Mouse (Mus musculus) CH12.LX (cell line): ENCODE measurements around the gene Abi1. TPM values are rescaled to one million over a fixed set of nuclear protein-coding genes. Genes with fewer than 3 reads are reported as not detected.

Source experiments
- DNase-seq: peaks from one replicate; pipeline ENCODE4 v3.0.0-alpha.2; 2013; ENCODE audit errors: extremely low read depth
- H3K27ac ChIP-seq: 2 replicates; pipeline ENCODE4 v1.5.1; 2012; ENCODE audit warnings: low read depth, mild to moderate bottlenecking, control low read depth, moderate library complexity; ENCODE audit not compliant: insufficient read depth
- H3K27me3 ChIP-seq: replicated peaks from 2 replicates; pipeline ENCODE3; 2012; ENCODE audit warnings: inconsistent platforms
- H3K36me3 ChIP-seq, 2 experiments: replicated peaks in 1 of 2; 2 replicates each; pipeline versions ENCODE3 to v1.6.1; 2012; ENCODE audit warnings: inconsistent platforms in 1 of 2, low read length in 1 of 2, mild to moderate bottlenecking in 1 of 2, mixed read lengths in 1 of 2, moderate library complexity in 1 of 2; ENCODE audit not compliant: control insufficient read depth in 1 of 2, insufficient read depth in 1 of 2
- H3K4me1 ChIP-seq, 2 experiments: 2 replicates each; pipeline ENCODE4 v1.6.1; 2012; ENCODE audit warnings: inconsistent platforms in 1 of 2, moderate library complexity in 1 of 2; ENCODE audit not compliant: insufficient read depth in 2 of 2, control insufficient read depth in 1 of 2
- H3K4me2 ChIP-seq: 2 replicates; pipeline ENCODE4 v1.6.1; 2012; ENCODE audit warnings: low read depth, mild to moderate bottlenecking, control low read depth; ENCODE audit not compliant: poor library complexity, insufficient read depth, severe bottlenecking
- H3K4me3 ChIP-seq, 3 experiments: fragments of 150-350 bp in 1 of 3; sonication (generic) in 1 of 3; replicated peaks in 1 of 3; 2 replicates each; pipeline versions ENCODE3 to v1.5.1; 2011 to 2012; ENCODE audit warnings: low read depth in 2 of 3, low read length in 2 of 3, mild to moderate bottlenecking in 2 of 3, moderate library complexity in 2 of 3, control low read depth in 1 of 3, improper control_type of control experiment in 1 of 3, inconsistent platforms in 1 of 3, mixed read lengths in 1 of 3; ENCODE audit not compliant: poor library complexity in 1 of 3
- H3K79me2 ChIP-seq: replicated peaks from 2 replicates; pipeline ENCODE4 v1.6.1; 2012; ENCODE audit warnings: mild to moderate bottlenecking, moderate library complexity; ENCODE audit not compliant: control insufficient read depth, poor library complexity, insufficient read depth, severe bottlenecking; ENCODE audit errors: extremely low read depth
- H3K9ac ChIP-seq: 2 replicates; pipeline ENCODE4 v1.6.1; 2012; ENCODE audit warnings: low read depth, mild to moderate bottlenecking, control low read depth, moderate library complexity; ENCODE audit not compliant: insufficient read depth
- H3K9me3 ChIP-seq: replicated peaks from 2 replicates; pipeline ENCODE3; 2012; ENCODE audit warnings: low read length, inconsistent platforms, mixed read lengths
- CHD1 ChIP-seq: IDR thresholded peaks from 2 replicates; pipeline ENCODE4 v1.6.1; 2012; ENCODE audit warnings: low read depth, low read length, improper control_type of control experiment, inconsistent platforms
- CHD2 ChIP-seq: IDR thresholded peaks from 2 replicates; pipeline ENCODE4 v1.6.1; 2011; ENCODE audit warnings: low read length, improper control_type of control experiment
- JUN ChIP-seq: IDR thresholded peaks from 2 replicates; pipeline ENCODE4 v1.6.1; 2011; ENCODE audit warnings: low read depth, mild to moderate bottlenecking, low read length, improper control_type of control experiment, moderate library complexity; ENCODE audit not compliant: insufficient read depth
- MAX ChIP-seq: IDR thresholded peaks from 2 replicates; pipeline ENCODE4 v1.6.1; 2011; ENCODE audit warnings: low read length, improper control_type of control experiment
- MAZ ChIP-seq: IDR thresholded peaks from 2 replicates; pipeline ENCODE4 v1.6.1; 2012; ENCODE audit warnings: low read depth, mild to moderate bottlenecking, inconsistent platforms, low read length, improper control_type of control experiment, moderate library complexity
- MEF2A ChIP-seq: IDR thresholded peaks from 2 replicates; pipeline ENCODE4 v1.6.1; 2014; ENCODE audit warnings: low read depth, mild to moderate bottlenecking, inconsistent platforms, low read length, improper control_type of control experiment, borderline replicate concordance
- NRF1 ChIP-seq: IDR thresholded peaks from 2 replicates; pipeline ENCODE4 v1.6.1; 2014; ENCODE audit warnings: low read depth, mild to moderate bottlenecking, inconsistent platforms, low read length, improper control_type of control experiment, moderate library complexity
- PAX5 ChIP-seq: IDR thresholded peaks from 2 replicates; pipeline ENCODE4 v1.6.1; 2012; ENCODE audit warnings: low read length, inconsistent platforms, mixed read lengths
- POLR2A ChIP-seq: IDR thresholded peaks from 2 replicates; pipeline ENCODE4 v1.6.1; 2011; ENCODE audit warnings: low read depth, mild to moderate bottlenecking, improper control_type of control experiment, low read length
- RAD21 ChIP-seq: IDR thresholded peaks from 2 replicates; pipeline ENCODE4 v1.6.1; 2011; ENCODE audit warnings: low read depth, mild to moderate bottlenecking, low read length, improper control_type of control experiment, moderate library complexity
- RCOR1 ChIP-seq: conservative IDR thresholded peaks from 2 replicates; pipeline ENCODE4 v1.6.1; 2012; ENCODE audit warnings: low read depth, mild to moderate bottlenecking, inconsistent platforms, low read length, improper control_type of control experiment
- SIN3A ChIP-seq: IDR thresholded peaks from 2 replicates; pipeline ENCODE4 v1.6.1; 2012; ENCODE audit warnings: low read length, improper control_type of control experiment, inconsistent platforms
- TBP ChIP-seq: conservative IDR thresholded peaks from 2 replicates; pipeline ENCODE4 v1.6.1; 2011; ENCODE audit warnings: low read depth, low read length, improper control_type of control experiment
- UBTF ChIP-seq: IDR thresholded peaks from 2 replicates; pipeline ENCODE4 v1.6.1; 2012; ENCODE audit warnings: low read depth, mild to moderate bottlenecking, inconsistent platforms, low read length, improper control_type of control experiment, moderate library complexity
- USF1 ChIP-seq: IDR thresholded peaks from 2 replicates; pipeline ENCODE4 v1.6.1; 2014; ENCODE audit warnings: low read depth, mild to moderate bottlenecking, inconsistent platforms, low read length, improper control_type of control experiment
- USF2 ChIP-seq: conservative IDR thresholded peaks from 2 replicates; pipeline ENCODE4 v1.6.1; 2011; ENCODE audit warnings: low read depth, low read length, improper control_type of control experiment
- ZC3H11A ChIP-seq: IDR thresholded peaks from 2 replicates; pipeline ENCODE4 v1.6.1; 2012; ENCODE audit warnings: low read depth, mild to moderate bottlenecking, inconsistent platforms, low read length, improper control_type of control experiment
- ZKSCAN1 ChIP-seq: IDR thresholded peaks from 2 replicates; pipeline ENCODE4 v1.6.1; 2012; ENCODE audit warnings: low read depth, inconsistent platforms, low read length, improper control_type of control experiment, borderline replicate concordance
- ZMIZ1 ChIP-seq: IDR thresholded peaks from 2 replicates; pipeline ENCODE4 v1.6.1; 2012; ENCODE audit warnings: low read depth, mild to moderate bottlenecking, inconsistent platforms, low read length, improper control_type of control experiment
- ZNF384 ChIP-seq: IDR thresholded peaks from 2 replicates; pipeline ENCODE4 v1.6.1; 2012; ENCODE audit warnings: low read depth, low read length, improper control_type of control experiment, inconsistent platforms
- dilution Hi-C: fragments of 300-500 bp; cut with MboI; formaldehyde crosslinking; loops from 2 replicates; pipeline ENCODE4 v1.14.3; 2020; ENCODE audit warnings: low sequenced_read_pairs; ENCODE audit not compliant: extremely low pct_unique_long_range_greater_than_20kb, extremely low pct_ligation_motif_present
- in situ Hi-C: fragments of 300-500 bp; cut with MboI; formaldehyde crosslinking; loops from 3 replicates; pipeline ENCODE4 v1.14.3; 2019; ENCODE audit warnings: low sequenced_read_pairs, low pct_ligation_motif_present, low pct_unique_long_range_greater_than_20kb, mixed read lengths
- polyA plus RNA-seq: library from polyadenylated mRNA; unstranded; fragments of >175 nt; gene quantifications from 2 replicates; pipeline ENCODE4 v1.2.1, GENCODE M21; 2012; ENCODE audit warnings: low read depth; ENCODE audit not compliant: insufficient read length
- total RNA-seq, 2 experiments: library from RNA; depleted of rRNA; stranded (reverse); fragments of 300-350 nt in 1 of 2; fragments of >200 nt in 1 of 2; gene quantifications; 2 replicates each; pipeline ENCODE4 v1.2.3; 2012 to 2014

Abi1 gene
- total and polyA plus RNA-seq, 3 experiments = 45.7 to 104 (median 74.6) TPM

- in situ Hi-C loops = no loop called here
Observed at GRCm38 (mm10) chr2:23035467-23035866, 4.6 kb downstream of the Abi1 start.

GRCm38 (mm10) chr2:23034692-23035435 lies 5.2 kb downstream of the Abi1 start:
- Histone ChIP-seq H3K27ac (no peak overlapping the region), H3K4me2 (no peak overlapping the region), H3K36me3 (peaks cover 3 to 42% of the 10 kb centered on the region in 2 experiments), H3K9me3 (no peaks in the 10 kb centered on the region), H3K9ac (no peak overlapping the region), H3K4me3 (no peak overlapping the region), H3K79me2 (peaks cover 75% of the 10 kb centered on the region), H3K27me3 (no peaks in the 10 kb centered on the region), H3K4me1 (peaks cover 3 to 24% of the 10 kb centered on the region in 2 experiments; a peak in 2 of 4 replicates)
- no peak for TF ChIP-seq MAX
- no peak for TF ChIP-seq ZNF384
- no peak for TF ChIP-seq UBTF
- no peak for TF ChIP-seq ZKSCAN1
- no peak for TF ChIP-seq NRF1
- no peak for TF ChIP-seq USF1
- TF ChIP-seq ZMIZ1 = no peak
- no peak for TF ChIP-seq CHD1
- dilution Hi-C loops (no loop called here), in situ Hi-C loops (no loop called here)
- no peak for DNase-seq

More at GRCm38 (mm10) chr2:23035467-23035866, 4.6 kb downstream of the Abi1 start:
- H3K27me3 ChIP-seq = no peaks in the 10 kb centered on the region
- H3K4me3 ChIP-seq = no peak overlapping the region
- TF ChIP-seq RAD21 (no peak), SIN3A (no peak), USF2 (no peak), PAX5 (no peak), POLR2A (no peak), CHD2 (no peak), ZC3H11A (no peak), ZNF384 (no peak), MAX (no peak), RCOR1 (no peak), JUN (no peak), TBP (no peak), ZMIZ1 (no peak), MAZ (no peak), MEF2A (no peak), USF1 (no peak)
- H3K79me2 ChIP-seq = peaks cover 75% of the 10 kb centered on the region
- H3K36me3 ChIP-seq = peaks cover 3 to 37% of the 10 kb centered on the region in 2 experiments
- no peaks in the 10 kb centered on the region for H3K9me3 ChIP-seq
- no peak overlapping the region for H3K9ac ChIP-seq
- peaks cover 3 to 24% of the 10 kb centered on the region in 2 experiments; a peak in 2 of 4 replicates for H3K4me1 ChIP-seq
- DNase-seq = no peak
- dilution Hi-C loops = no loop called here
- H3K4me2 ChIP-seq = no peak overlapping the region
- H3K27ac ChIP-seq = no peak overlapping the region
